Mouse (Mus musculus) lung, postnatal 4 days (tissue): ENCODE data around the gene Gak.

Source experiments
- DNase-seq, 2 experiments: peaks; one replicate each; pipeline ENCODE4 v3.0.0; 2021

The Gak gene

GRCm38 (mm10) chr5:108629634-108630483 is at the start of gene Gak, which contains the start of gene Tmem175:
Gene Gak, minus strand, starts transcription at chr5:108629755.
Gene Tmem175, plus strand, starts transcription at chr5:108629770.
- peak; percentile 94 to 96 for DNase-seq

DNA sequence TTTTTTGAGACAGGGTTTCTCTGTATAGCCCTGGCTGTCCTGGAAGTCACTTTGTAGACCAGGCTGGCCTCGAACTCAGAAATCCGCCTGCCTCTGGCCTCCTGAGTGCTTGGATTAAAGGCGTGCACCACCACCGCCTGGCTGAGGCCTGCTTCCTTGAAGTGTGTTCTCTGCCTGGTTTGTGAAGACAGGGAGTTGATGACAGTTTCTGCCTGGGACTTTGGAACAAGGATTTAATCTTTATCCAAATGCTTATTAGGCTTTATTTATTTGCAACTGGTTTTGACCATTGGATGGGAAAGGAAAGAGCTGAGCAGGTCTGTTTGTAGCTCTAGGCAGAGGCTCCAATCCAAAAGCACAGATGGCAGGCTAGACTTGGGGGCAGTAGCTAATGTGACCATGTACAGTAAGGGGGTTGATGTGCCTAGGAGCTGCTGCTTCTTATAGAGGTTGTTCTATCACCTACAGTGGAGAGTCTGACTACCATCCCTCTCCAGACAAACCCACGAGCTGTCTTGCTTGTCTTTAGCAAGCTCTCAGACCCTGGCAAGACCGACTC is 48.8 kb upstream of the Gak start:
- DNase-seq, result no peak

GRCm38 (mm10) chr5:108677605-108678295 is 48.2 kb upstream of the Gak start:
- peak; percentile 63 to 70 for DNase-seq

DNA sequence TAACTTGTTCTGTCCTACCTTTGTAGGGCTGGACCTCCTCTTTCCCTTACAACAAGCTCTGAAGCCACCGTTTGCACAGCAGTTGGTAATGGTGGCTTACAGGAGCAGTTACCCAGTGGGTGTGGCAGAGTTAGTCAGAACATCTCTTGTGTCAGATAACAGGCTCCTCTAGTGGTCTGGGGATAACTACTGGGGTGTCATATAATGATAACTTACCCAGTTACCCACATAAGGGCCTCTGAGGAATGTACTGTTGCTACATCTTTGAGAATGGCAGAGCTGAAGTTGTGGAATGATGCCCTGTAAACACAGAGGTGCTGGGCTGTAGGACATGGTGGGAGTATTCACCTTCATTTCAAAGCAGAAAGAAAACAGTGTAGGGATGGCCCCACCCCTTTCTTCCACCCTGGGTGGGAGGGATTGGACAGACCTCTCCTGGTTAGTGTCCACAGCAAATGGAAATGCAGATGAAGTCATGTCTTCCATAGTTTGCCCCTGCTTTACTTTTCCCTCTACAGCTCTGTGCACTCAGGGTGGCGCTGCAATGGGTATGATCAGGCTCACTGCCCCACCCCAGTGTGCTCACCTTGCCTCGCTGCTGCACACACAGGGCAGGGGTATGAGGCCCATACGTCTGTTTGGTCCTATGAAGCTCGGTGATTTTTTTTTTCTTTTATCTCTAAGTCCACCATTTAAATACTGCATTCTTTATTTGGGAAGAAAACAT is 47.4 kb upstream of the Gak start:
- no peak for DNase-seq

DNA sequence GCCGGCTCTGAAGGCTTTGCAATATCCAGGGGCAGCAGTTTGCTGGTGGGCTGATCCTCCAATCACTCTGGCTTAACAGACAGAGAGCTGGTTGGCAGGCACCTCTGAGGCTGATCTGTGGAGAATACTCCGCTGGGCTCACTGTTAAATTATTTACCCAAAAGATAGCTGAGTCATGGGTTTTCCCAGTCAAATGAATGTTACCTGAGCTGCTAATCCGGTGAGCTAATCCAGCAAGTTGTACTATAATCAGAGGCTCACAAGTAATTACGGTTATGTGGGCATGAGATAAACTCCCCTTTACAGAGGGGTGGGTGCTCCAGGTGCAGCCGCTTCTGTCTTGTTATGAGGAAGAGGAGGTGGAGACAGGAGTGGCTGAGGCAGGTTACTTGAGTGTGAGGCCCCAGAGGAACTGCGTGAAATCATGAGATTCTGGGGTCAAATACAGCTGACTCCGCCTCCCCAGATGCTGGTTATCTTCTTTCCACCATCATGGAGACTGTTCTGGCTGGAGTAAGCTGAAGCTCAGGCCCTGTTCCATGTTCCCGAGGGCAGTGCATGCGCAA is 45.8 kb upstream of the Gak start, which contains the start of gene Slc26a1:
Gene Slc26a1 (minus strand): TSS at position 319 of the 566 bp plus-strand sequence.
- no peak for DNase-seq

DNA sequence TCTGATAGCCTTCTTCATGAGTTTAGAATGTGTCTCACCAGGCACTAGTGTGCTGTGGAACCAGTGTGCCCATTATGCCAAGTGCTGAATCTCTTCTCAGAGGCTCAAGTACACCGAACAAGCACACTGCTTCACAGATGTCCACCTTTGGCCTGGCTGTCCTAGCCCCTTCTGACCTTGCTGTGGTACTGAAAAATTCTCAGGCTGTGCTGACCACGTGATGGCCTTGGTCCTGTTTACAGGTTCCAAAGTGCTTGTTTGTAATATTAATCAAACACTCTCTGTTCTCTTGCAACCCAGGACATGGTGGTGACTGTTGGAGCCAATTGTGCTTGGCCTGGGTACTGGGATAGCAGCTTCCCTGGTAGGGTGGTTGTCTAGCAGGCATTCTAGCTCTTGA is 45.1 kb upstream of the Gak start:
- no peak for DNase-seq

DNA sequence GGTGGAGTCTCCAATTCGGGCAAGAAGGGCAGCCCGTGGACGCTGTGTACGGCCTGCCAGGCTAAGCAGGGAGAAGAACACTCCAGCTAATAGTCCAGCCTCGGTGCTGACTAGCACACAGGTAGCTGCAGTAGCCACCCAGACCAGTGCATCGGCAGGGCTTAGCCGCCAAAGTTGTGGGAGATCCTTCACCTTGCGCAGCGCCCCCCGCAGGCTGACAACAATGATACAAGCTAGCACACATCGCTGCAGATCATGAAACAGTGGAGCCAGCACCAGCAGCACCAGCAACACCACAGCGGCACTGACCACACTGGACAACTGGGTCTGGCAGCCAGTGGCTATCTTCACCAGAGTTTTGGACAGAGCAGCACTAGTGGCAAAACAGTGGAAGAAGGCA is 42.2 kb upstream of the Gak start:
- DNase-seq, result no peak

DNA sequence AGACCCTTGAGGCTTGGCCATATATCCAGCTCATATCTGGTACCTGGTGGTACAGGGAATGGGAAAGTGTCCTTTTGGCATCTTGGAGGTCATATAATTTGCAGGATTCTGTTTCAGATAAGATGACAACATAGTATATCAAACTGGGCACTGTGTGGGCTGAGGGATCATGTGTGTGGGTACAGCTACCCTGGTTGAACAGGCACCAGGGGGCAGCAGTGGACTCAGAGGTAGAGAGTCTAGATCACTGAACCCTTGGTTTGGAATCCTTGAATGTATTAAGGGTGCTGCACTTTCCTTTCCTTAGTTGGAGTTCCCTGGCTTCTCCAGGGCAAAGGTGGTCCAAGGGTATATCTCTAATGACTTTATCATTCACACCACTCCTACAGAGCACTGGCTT is 41.2 kb upstream of the Gak start:
- DNase-seq, result peak in 1 of 2 experiments; percentile 42

- DNase-seq, result no peak
These were observed 40.4 kb upstream of the Gak start for GRCm38 (mm10) chr5:108669986-108670385.

- peak; percentile 90 to 91 for DNase-seq
These were observed 39.7 kb upstream of the Gak start, which contains the start of gene Dgkq for GRCm38 (mm10) chr5:108668977-108669936. Gene Dgkq, minus strand, starts transcription at chr5:108669672.

DNA sequence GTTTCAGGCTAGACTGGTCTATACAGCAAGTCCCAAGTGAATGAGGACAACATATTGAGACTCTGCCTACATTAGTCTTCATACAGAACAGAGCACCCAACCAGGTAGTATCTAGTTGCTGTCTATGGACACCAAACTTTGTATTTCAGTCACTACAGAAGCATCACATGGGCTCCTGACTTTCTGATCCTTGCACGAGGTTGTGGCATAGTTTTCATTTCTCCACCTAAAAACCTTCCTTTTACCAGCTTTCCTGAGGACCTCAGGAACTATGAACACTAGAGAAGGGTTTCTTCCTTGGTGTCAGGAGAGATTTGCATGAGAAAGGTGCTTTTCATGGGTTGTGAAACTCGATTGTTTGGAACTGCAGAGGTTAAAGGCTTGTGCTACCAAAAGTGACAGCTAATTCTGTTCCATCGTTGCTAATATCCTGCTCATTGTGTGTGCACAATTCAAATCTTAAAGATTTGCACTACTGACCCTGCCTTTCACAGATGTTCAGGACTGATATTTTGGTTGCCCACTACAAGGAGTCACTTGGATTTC is 38.9 kb upstream of the Gak start:
- DNase-seq, result no peak

DNA sequence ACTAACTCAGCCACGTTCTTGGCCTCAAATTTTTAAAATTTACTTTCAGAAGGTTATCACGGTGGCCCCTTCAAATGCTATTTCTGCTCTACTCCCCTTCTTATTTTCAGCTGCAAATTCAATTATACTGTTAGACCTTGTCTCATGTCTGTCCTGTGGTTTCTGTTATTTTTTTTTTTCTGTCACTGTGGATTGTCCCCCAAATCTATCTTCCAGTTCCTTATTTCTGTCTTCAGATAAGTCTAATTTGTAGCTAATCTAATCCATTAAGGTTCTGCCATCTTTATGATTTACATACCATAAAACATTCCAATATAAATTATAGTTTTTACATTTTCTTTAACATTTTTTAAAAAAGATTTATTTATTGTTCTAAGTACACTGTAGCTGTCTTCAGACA is 37.8 kb upstream of the Gak start:
- DNase-seq, result no peak

DNA sequence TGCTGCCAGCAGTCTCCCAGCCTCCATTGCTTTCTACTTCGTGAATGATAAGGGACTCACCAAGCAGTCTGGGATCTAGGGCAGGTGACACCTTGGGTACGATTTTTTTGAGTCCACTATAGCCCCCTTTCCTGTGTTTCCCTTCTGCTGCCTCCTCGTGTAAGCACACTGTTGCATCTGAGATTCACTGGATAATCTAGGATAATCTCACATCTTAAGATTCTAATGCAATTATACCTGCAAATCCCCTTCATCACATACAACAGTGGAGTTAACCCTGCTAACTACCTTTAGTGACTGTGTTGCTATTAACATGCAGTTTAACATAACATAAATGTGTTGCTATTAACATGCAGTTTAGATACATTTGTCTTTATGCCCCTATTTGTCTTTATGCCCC is 35.5 kb upstream of the Gak start:
- DNase-seq, result no peak

GRCm38 (mm10) chr5:108662772-108663171 is 33.2 kb upstream of the Gak start:
- DNase-seq, result no peak

DNA sequence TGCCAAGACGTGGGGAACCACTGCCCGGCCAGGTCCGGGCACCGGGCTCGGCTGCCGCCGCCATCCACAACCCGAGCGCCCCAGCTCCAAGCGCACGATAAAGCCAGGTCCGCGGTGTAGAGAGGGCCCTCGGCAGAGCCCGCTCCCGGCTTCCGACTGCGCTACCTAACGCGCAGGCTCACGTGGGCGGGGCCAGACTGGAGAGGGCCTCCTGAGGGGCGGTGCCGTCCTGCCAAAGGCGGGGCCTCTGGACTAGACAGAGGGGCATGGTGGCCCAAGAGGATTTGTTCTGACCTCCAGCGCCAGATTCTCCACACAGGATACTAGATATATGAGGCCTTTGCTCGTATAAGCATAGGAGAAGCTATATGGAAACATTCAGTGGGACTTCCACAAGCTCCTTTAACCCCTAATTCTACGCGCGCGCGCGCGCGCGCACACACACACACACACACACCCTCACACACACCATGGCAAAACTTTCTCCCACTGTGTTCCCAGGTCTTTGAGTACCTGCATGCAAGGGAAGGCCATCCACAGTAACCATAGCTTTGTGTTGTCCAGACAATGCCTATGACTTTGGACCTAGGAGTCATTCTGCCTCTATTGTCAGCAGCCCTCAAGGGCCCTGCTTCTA is 31.2 kb upstream of the Gak start:
- DNase-seq, result peak; percentile 93 to 94

DNA sequence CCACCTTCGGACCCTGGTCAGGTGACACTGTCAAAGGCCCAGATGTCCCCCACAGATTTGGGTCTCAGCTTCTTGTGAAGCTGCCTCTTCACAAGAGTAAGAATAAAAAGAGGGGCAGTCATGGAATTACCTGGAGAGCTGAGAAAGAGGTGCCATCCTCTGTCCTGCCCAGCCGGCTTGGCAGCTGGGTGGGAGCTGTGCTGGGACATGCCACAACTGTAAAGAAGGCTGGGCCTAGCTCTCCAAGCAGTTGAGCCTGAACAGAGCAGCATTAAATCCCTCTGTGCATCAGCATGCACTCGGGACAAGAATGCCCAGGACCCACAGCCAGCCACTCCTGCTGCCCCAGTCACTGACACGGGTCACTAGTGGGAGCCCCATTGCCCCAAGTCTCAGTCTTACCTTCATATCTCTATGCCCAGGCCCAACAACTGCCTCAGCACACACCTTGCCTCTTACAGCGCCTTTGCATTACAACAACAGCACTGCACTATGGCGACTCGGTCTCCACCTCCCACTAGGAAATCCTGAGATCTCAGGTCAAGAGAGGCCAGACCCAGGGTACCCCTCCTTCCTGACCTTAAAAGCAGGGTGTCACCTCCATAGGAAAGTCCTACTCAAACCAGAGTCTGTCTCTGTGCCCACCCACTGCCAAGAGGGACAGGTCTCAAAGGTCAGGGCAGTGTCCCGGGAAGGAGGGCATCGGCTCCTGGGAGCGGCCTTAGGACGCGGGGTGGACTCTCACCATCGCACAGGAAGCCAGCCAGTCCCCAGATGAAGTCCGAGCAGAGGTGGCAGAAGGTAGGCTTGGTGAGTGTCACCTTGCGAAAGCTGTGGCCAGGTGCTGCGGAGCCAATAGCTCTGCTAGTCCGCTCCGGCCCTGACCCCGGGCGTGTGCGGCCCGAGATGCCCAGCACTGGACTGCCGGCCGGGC is 30.4 kb upstream of the Gak start, which contains the start of gene Idua:
Gene Idua (plus strand): TSS at position 634 of the 934 bp plus-strand sequence.
- no peak for DNase-seq

DNA sequence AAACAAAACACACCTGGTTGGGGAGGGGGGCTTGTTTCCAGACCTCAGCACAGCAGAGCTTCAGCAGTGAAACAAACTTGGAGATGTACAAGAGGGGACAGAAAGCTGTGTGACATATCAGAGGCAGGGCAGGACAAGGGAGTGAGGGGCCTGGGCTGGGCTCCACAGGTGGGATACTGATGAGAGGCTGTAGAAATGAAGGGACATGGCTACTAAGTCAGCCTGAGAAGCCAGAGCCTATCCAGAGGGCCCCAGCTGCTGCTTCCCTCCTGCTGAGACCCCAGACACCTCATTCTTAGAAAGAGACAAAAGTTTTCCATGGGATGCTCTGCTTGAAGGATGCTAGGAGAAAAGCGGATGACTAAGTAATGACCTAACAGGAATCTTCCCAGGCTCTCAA is 29.1 kb upstream of the Gak start:
- no peak for DNase-seq

DNA sequence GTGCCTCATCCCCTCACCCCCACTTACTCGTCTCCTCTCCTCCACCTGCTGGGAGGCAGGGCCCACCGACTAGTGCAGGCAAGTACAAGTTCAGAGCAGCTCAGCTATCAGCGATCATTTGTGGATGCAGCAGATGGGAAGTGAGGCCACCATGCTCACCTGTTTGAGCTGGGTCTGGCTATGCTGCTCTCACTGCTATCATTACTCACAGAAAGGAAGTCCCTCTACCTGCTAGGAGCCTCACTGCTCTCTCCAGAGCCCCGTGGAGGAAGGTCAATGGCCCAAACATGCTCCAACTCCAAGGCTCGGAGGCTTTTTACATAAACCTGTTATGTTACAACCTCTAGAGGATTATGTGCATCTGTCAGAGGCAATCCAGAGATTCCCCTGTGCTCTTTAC is 27.9 kb upstream of the Gak start:
- DNase-seq, result no peak
